Mouse (Mus musculus) left cerebral cortex, adult 18-20 months (tissue): ENCODE measurements around the gene Ppp6c. TPM values are rescaled to one million over a fixed set of nuclear protein-coding genes. Genes with fewer than 3 reads are reported as not detected.

ENCODE experiments used
- DNase-seq, 2 experiments: peaks; one replicate each; pipeline ENCODE4 v3.0.0; 2021 to 2022; ENCODE audit warnings: low spot score in 2 of 2, mixed read lengths in 1 of 2
- total RNA-seq, 2 experiments: library from RNA; stranded (reverse); gene quantifications; 2 replicates each; pipeline ENCODE4 v1.2.3; 2021

Gene Ppp6c
- total RNA-seq, 2 experiments from 2014 or later: 67.1 to 68.0 TPM

GRCm38 (mm10) chr2:39146469-39146868, 79.8 kb downstream of the Ppp6c start:
- DNase-seq: no peak

Other genes starting within 250 kb of the Ppp6c start
- under 1 TPM; 0.44 to 0.47 TPM for gene Wdr38, start 229.0 kb downstream of the Ppp6c start, total RNA-seq
- gene Arpc5l, start 221.1 kb downstream of the Ppp6c start, total RNA-seq: 100 to 1,000 TPM; 102 to 109 TPM
- 100 to 1,000 TPM; 265 to 280 TPM for gene Rpl35, start 220.8 kb downstream of the Ppp6c start, total RNA-seq
- 10 to 100 TPM; 28.3 to 32.2 TPM for gene Golga1, start 160.9 kb downstream of the Ppp6c start, total RNA-seq
- 10 to 100 TPM; 54.3 to 58.3 TPM for gene Scai, start 35.7 kb downstream of the Ppp6c start, total RNA-seq